Mouse (Mus musculus): ENCODE data around the gene Olfr1200.

Olfr1200 gene

DNA sequence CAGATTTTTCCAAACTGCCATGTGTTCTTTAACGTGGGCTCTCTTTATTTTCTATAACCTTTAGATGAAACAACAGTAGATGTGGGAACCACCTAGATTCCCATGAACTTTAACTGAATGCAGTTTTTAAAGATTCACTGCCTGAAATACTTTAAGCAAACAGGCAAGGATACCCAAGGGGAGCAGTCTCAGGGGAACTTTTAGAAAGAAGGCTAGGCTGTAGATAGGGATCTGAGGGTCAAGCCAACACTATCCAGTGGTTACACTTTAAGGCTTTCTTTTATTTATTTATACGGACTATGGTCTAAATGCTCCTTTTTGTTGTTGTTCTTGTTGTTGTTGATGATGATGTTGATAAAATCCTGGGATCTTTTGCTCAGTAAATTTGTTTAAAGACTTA lies at the start of gene Olfr1200:
Gene Olfr1200, minus strand, starts transcription at position 101 of the 400 bp plus-strand sequence.
- no peak for DNase-seq

DNA sequence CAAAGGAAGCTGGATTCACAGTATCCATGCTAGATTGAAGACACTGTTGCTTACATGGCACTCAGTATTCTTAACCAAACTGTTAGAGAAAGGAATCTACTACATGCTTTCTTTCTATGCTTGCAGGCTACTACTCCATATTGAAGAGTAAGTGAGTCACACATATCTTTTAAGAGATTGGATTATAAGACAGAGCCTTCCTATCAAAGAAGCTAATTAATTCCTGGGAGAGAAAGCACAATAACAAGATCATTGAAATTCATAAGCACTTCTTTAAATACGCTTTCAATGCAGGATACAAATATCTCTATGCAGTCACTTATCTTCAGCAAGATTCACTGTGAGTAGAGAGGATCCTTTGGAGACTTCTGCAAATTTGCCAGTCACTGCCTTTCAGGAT lies 43.9 kb upstream of the Olfr1200 start, which contains the start of gene Olfr1202:
Gene Olfr1202, plus strand, starts transcription at position 301 of the 400 bp plus-strand sequence.
- no peak for DNase-seq

DNA sequence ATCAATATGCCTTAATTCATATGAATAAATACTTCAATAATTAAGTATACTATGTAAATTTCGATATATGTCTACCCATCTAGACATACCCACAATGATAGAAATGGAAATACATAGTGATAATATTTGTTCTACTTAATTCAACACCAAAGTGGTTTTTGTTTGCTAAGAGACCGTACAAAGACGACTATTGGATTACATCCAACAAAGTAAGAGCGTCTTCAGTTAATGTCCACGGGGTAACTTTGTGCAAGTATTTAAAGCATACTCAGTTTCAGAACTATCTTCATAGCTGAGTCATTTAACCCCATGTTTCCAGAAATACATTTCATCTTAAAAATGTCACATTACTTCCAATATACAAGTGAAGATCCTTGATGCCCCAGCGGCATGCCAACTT lies 22.4 kb upstream of the Olfr1200 start, which contains the start of gene Olfr1201:
Gene Olfr1201, plus strand, starts transcription at position 301 of the 400 bp plus-strand sequence.
- DNase-seq, result no peak

DNA sequence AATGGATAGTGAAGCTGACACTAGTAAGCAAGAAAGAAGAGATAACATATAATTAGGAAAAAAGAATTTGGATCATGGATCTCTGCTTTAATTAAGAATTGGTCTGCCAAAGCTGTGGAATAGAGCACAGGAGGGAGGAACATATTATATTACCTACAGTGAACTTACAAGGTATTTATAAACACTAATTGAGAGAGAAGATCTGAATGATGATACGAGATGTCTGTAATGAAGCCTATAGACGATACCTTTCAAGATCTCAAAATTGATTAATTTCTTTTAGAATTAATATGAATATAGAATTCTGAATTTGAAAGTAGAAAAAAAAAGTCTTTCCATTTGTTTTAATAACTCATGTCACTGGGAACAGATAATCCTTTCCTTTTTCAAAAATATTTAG lies 9.9 kb downstream of the Olfr1200 start, which contains the start of gene Olfr1199:
Gene Olfr1199, minus strand, starts transcription at position 101 of the 400 bp plus-strand sequence.
- DNase-seq, result no peak

DNA sequence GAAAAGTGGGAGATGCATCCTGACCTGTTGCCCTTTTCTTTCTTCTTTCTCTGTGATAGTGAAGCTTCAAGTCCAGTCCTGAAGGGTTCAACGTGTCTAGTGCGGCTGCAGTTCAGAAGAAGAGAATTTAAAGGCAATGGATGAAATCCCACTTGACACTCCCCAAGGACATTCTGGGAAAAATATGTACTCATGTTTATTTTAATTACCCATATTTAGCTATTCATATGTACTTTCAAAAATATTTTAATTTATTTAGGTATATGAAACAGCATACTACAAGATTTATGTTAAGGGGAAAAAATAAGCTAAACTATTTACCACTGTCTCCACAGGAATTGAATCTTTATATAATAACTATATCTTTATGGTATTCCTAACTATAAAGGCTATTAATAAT lies 19.0 kb downstream of the Olfr1200 start, which contains the start of gene Olfr1198:
Gene Olfr1198, minus strand, starts transcription at position 101 of the 400 bp plus-strand sequence.
- DNase-seq, result no peak

DNA sequence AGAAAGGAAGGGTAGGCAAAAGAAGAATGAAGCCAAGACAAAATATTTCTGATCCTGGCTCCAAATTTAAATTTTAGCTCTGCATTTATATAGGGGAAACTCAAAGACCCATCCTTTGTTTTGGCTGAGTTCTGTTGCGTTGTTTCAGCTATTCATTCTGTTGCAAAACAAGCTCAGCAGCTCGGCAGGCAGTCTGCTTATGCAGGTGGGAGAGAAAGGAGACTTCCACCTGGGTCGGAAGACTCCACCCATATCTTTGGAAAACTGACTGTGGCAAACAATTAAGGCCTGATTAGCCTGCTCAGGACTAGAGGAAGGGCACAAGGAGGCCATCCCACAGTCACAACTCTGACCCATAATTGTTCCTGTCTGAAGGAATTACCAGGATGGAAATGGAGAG lies 26.9 kb downstream of the Olfr1200 start:
- DNase-seq, result no peak

DNA sequence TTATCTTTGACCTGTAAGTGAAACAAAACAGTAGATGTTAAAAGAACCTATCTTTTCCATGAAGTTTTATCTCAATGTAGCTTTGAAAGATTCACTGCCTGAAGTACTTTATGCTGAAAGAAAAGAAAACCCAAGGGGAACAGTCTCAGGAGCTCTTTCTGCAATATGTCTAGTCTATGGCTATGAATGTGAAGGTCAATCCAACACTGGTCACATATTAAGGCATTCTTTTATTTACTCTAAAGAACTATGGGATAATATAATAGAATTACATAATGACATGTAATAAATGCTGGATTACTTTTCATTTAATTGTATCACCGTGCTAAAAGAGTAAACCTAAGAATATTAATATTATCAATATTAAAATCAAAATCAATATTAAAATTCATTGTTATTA lies 38.0 kb downstream of the Olfr1200 start, which contains the start of gene Olfr1197:
Gene Olfr1197, minus strand, starts transcription at position 101 of the 400 bp plus-strand sequence.
- DNase-seq, result no peak

All from thymus, postnatal 4 days (tissue).